Mouse (Mus musculus): ENCODE measurements around the gene Matn3. TPM values are rescaled to one million over a fixed set of nuclear protein-coding genes. Genes with fewer than 3 reads are reported as not detected.

Matn3 gene
- not detected for total RNA-seq (2023)

DNA sequence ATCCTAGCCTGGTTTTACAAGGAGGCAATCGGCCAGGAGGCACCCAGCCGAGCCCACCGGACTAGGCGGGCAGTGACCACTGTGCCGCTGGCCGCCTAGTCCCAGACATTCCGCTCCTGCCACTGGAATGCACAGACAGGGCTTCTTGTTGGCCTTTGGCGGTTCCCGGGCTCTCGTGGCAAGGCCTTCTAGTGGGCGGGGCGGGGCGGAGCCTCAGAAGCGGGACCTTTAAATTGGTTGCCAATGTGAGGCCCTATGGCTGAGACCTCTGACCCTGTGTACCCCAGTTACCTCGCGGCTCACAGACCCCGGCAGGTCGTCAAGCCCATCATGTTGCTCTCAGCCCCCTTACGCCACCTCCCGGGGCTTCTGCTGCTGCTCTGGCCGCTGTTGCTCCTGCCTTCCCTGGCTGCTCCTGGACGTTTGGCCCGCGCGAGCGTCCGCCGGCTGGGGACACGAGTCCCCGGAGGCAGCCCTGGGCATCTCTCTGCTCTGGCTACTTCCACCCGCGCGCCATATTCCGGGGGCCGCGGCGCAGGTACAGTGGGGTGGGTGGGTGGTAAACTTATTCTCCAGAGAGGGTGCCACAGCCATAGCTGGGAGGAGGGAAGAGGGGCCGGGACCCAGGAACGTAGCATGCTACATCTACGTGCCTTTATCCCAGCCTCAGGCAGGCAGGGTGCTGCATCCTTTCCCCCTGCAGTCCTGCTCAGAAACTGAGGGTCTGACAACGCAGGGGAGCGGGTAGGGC is at the start of gene Matn3:
Gene Matn3 (plus strand): TSS at position 216 of the 751 bp plus-strand sequence.

DNA sequence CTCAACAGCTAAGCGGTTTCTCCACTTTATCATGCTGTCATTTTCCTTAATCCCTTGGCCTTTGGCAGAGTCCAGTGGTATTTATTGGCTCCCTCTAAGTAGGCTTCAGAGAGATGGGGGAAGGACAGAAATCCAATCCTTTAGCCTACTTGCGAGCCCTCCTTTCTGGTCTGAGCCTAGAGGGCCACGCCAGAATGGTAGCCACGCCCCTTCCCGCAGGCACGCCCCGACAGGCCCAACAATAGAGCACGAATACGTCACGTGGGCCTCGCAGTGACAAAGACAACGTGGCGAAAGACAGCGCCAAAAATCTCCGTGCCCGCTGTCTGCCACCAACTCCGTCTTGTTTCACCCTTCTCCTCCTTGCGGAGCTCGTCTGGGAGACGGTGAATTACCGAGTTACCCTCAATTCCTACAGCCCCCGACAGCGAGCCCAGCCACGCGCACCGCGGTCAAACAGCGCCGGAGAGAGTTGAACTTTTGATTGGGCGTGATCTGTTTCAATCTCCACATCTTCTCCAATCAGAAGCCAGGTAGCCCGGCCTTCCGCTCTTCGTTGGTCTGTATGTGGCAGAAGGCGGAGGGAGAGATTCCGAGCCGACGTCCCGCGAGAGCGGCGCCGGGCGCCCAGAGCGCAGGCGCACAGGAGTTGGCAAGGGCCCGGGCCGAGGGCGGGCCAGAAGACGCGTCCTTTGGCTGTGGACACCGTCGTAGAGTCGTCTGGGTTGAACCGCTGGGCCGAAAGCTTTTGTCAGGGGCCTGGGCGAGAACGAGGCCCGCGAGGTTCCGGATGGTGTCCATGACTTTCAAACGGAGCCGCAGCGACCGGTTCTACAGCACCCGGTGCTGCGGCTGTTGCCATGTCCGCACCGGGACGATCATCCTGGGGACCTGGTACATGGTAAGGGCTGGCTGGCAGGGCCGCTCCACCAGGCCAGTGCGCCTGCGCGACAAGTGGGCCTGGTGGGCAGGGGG is 26.0 kb upstream of the Matn3 start, which contains the start of gene Laptm4a:
Gene Laptm4a (plus strand): TSS at position 271 of the 975 bp plus-strand sequence.

DNA sequence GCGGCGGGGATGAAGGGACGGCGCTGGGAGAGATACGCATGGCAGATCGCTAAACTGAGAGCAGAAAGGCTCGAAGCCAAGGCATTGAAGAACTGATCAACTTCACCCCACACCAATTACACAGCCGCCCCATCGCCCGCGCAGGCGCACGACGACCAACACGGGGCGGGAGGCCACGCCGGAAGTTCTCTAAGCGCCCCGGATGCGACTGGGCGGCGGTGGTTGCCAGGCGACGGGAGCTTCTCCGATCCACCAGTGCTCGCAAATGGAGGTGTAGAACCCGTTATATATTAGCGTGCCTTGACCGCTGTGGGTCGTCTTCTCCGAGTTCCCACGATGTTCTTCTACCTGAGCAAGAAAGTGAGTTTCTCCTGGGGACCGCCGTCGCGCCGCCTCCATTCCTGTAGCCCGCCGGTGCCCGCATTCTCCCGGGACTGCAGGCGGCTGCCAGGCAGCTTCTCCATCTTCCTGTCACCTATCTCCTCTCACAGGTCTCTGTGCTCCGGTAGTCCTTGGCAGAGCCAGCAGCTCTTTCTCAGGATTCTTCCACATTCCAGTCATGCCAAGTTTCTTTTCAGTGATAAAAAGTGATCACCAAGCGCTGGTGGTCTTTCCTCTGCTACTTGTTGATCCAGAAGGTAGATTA is 26.2 kb downstream of the Matn3 start, which contains the start of gene Wdr35:
Gene Wdr35 (plus strand): TSS at position 73 of the 646 bp plus-strand sequence.

Other genes starting within 250 kb of the Matn3 start
- 10 to 100 TPM; 16.0 to 19.5 TPM for gene Sdc1, start 176.6 kb upstream of the Matn3 start, total RNA-seq (2023)
- 10 to 100 TPM; 99.0 to 99.7 TPM for gene Laptm4a, start 26.3 kb upstream of the Matn3 start, total RNA-seq (2023)
- 1 to 10 TPM; 1.2 to 2.8 TPM for gene Wdr35, start 26.0 kb downstream of the Matn3 start, total RNA-seq (2023)
- 10 to 100 TPM; 14.2 to 15.8 TPM for gene Ttc32, start 82.1 kb downstream of the Matn3 start, total RNA-seq (2023)

Data from B cell, adult 67 days (primary cell).